Mouse (Mus musculus) forelimb bud, embryonic 11.5 days (tissue): ENCODE data around the gene Alpk3.

ENCODE experiments used
- DNase-seq: peaks from one replicate; pipeline ENCODE4 v3.0.0-alpha.2; 2012; ENCODE audit warnings: low read depth, low spot score

The Alpk3 gene

DNA sequence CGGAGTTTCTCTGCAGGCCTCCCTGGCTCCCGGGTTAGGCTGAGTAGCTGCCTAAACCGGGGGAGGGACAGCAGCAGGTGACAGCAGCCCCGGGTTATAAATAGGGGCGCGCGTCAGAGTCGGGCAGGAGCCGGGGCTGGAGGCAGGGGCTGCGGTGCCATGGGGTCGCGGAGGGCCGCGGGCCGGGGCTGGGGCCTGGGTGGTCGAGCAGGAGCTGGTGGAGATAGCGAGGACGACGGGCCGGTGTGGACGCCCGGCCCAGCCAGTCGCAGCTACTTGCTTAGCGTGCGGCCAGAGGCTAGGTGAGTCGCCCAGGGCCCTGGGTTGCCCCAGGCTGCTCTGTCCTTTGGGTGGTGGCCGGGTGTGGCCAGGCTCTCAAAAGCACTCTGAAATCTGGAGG is at the start of gene Alpk3:
TSS of gene Alpk3 (plus strand) at position 130 of the 400 bp plus-strand sequence.
- DNase-seq: no peak

DNA sequence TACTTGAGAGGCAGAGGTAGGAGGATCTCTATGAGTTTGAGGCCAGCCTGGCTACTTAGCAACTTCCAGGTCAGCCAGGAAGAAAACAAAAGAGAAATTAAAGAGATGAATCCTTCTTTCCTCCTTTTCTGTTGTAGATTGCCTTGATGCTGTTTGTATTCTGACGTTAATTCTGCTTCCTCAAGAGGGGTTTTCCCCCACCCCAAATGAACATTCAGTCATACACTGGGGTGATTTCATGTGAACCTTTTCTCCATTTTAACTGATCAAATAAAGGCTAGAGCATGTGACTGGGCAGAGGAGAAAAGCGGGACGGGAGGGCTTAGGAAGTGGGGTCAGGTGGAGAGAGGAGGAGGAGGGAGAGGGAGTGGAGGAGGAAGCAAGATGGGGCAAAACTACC is 49.1 kb upstream of the Alpk3 start:
- DNase-seq: no peak

DNA sequence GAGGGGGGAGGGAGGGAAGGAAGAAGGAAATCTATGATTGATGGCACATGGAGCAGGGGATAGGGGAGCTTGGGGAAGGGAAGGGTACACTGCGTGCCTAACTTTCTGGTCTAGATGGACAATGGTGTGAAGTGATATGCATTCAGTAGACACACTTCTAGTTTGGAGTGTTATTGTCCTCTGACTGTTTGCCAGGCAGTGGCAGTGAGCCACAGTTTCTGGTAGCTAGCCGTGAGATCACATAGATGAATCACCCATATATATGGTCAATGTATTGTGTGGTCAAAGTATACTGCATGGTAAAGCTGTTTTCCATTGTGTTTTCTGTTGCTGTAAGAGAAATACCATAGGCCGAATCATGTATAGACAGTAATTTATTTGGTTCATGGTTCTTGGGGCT is 45.8 kb upstream of the Alpk3 start:
- no peak for DNase-seq

DNA sequence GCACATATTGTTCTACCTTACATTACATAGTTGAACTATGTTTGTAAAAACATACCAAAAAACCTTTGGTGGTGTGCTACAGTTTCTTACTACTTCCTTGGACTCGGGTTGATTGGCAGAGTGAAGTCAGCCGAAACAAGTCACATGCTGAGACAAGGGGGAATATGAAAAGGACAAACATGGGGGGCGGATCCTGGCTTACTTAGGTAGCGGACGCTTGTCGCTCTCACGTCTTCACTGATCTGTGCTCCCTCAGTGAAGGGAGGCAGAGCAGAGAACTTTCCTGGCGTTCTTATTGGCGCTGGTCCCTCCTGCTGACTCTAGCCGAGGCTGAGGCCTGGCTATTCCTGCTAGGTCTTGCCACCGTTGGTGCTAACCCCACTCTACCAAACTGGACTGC is 37.1 kb upstream of the Alpk3 start:
- DNase-seq: no peak

DNA sequence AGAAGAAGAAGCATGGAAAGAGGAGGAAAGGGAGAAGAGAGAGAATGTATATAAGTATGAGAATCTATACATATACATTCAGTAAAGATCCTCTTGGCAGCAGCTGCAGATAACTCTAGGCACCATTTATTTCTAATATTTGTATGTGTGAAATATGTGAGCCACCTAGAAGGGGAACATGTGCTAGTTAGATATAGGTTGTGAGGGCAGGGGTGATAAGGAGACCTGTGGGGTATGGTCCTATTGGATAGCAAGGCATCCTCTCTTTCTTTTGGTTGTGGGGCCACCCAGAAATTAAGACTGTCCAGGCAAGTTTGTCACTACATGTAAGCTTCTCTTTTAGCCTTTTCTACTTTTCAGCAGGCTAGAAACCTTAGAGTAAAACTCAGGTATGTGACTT is 34.7 kb upstream of the Alpk3 start:
- DNase-seq: no peak

DNA sequence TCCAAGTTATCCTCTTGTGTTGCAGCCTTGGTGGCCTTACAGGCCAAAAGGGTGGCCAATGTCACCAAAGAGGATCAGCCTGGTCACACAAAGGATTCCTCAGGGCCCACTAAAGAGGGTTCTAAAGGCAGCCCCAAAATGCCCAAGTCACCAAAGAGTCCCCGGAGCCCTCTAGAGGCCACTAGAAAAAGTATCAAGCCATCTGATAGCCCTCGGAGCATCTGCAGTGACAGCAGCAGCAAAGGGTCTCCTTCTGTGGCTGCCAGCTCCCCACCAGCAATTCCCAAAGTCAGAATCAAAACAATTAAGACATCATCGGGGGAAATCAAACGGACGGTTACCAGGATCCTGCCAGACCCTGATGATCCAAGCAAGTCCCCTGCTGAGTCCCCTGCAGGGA is 33.3 kb upstream of the Alpk3 start:
- no peak for DNase-seq

DNA sequence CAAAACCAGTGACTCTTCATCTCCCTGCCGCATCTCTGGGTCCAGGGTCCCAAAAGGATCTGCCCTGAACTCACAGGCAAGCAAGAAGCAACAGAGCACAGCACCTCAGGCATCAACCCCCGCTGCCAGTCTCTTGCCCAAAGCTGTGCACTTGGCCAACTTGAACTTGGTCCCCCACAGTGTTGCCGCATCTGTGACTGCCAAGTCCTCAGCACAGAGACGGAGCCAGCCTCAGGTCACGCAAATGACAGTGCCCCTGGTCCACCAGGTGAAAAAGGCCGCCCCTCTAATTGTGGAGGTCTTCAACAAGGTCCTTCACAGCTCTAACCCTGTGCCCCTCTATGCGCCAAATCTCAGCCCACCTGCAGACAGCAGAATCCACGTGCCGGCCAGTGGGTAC is 32.7 kb upstream of the Alpk3 start:
- no peak for DNase-seq

DNA sequence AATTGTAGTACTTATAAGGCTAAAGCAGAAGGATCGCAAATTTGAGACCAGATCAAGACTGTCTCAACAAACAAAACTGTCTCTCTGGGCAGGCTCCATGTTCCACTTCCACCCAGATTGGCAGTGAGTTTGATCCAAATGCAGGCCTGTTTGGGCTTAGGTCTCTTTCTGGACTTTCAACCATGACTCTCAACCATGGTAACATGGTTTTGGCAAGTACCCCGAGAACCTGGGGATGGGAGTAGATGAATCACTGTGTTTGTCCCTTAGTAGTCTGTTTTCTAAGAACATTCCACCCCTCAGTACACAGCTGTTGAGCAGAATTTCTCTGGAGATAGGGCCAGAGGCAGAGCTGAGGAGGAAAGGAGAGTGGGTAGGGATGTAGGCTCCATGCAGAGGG is 31.6 kb upstream of the Alpk3 start:
- DNase-seq: no peak

DNA sequence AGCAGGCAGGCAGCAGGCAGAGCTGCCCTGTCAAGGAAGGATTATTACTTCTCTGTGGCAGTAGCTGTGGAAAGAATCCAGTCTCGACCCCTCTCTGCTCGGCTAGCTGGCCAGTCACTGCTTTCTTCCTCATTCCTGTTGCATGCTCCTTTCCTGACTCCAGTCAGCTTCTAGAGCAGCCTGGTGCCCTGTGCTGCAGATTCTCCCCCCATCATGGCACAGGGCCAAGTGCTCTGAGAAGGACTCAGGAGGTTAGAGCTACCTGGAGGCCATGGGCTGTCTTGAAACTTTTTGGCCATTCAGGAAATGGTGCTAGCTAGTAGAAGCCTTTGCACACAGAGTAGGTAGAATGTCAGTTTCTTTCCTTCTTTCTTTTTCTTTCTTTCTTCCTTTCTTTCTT is 17.7 kb upstream of the Alpk3 start:
- no peak for DNase-seq

DNA sequence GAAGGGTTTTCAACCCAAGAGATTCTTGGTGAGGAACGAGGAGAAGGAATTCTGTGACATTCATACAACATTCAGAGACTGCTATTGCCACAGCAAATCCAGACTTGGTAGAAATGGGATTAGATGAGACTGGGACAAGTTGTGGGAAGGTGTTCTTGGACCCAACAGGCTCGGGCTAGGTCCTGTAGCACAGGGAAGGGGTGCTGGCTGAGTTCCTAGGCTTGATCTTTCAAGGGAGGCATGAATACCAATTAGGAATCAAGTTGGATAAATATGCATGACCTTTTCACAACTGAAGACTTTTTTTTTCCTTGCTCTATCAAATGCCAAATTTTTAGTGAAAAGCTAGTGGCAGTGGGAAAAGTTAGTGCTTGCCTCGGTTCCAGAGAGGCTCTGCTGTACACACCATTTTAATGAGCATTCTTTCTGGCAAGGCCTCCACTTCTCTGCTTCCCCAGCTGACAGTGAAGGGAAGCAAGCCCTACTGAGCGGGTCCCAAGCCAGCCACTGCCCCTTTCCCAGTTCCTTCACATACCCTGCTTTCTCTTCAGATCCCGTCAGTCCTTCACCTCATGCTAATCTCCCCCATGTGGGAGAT is 14.3 kb upstream of the Alpk3 start:
- DNase-seq: no peak

DNA sequence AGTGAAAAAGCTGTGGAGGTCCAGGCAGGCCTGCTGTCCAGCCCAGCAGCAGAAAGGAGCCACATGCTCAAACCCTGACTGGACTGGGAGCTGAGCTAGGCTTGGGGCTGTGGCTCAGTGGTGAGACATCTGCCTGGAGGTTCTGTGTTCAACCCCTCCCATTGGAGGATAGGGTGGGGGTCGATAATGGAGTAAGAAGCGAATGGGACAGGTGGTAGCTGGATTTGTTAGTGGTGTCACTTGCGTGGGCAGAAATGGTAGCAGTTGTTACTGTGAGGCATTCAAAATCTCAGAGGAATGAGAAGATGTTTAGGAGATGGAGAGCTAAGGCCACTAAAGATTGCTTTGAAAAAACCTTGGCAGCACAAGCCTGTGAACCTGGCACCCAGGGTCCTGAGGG is 9.6 kb upstream of the Alpk3 start:
- DNase-seq: no peak

DNA sequence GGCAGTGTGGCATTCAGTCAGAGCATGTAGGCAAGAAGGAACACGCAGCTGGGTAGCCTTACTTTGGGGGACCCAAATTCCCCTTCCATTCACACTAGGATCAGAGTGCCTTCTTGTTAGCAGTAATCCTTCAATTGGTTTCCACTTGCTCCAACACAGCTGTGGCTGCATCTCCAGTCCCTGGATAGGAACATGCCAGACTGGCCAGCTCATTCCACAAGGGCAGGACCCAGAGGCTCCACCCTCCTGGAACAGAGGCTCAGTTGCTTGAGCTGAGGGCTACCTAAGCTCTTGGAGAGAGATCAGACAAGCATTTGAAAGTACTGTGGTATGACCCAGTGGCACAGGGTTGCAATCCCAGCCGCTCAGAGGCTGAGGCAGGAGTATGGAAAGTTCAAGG is 8.9 kb upstream of the Alpk3 start:
- DNase-seq: no peak

DNA sequence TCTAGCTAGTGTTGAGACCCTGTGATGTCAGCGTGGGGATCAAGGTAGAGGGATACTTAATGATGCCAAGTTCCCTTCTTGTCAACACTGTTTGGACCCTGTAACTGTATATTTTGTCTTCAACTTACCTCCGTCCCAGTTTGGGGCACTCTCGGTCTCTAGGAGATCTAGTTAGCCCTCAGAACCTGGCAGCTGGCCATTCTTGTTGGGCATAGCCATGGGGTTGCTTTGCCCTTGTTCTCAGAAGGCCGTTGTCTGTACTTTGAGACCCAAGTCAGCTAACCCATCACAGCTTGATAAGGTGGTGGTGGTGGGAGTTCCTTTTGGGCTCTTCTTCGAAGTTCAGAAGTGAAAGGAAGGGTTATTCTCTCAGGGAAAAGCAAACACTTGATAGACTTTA is 7.4 kb upstream of the Alpk3 start:
- DNase-seq: no peak

DNA sequence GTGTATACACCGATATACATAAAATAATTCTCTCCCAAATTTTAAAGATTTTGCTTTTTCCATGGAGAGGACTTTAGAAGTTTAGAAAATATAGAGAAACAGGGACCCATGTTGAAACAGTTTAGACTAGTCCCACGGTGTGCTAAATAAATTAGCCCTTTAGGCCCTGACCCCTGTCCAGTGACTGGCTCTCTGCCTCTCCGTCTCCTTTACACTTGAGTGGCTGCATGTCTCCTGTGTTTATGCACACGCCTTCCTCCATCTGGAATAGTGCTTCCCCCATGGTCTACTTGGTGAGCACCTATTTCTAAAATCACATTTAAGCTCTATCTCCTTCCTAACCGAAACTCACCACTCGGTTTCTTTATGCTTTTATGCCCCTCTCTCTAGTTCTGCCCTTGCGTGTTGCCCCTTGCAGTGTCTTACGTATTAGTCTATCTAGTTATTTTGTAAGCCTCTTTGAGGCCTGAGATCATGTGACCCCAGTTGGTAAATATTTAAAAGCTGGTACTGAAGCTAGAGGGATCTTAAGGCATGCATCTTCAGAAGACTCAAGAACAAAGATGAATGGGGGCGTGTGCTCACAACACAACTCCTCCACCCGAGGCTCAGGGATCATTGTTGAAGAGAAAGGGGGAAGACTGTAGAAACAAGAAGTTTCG is 1.6 kb upstream of the Alpk3 start:
- no peak for DNase-seq

DNA sequence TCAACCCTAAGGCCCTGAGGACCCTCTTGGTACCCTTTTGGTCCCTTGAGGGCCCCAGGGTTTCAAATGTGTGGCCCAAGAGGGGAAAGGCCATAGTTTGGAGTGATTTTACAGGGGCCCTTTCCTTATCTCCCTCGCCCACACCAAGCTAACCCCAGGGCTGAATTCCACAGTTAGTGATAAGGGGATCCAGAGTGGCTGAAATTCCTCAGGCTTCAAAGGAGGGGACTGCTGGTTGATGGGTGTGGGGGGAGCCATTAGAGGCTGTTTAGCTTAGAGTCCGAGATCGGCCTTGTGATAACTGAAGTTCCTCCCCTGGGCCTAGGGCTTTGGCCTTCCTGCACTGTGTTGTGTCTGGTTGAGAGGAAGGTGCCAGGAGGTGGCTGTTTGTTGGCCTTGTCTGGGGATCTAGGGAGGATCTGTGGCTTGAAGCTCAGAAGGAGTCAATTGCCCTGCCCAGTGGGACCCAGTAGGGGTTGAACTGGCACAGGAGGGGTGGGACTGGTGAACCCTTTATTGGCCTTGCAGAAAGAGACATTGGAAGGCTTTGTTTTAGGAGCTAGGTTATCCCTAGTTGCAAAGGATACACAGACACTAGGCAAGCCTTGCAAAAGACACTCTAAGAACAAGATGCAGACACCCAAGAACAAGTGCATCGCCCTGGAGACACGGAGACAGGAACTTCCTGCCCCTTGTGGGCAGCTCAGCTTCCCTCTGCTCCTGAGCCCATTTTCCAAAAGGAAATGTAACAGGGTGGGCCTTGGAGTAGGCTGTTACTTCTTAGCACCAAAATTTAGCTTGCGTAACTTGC is 706 bp downstream of the Alpk3 start:
- DNase-seq: no peak

DNA sequence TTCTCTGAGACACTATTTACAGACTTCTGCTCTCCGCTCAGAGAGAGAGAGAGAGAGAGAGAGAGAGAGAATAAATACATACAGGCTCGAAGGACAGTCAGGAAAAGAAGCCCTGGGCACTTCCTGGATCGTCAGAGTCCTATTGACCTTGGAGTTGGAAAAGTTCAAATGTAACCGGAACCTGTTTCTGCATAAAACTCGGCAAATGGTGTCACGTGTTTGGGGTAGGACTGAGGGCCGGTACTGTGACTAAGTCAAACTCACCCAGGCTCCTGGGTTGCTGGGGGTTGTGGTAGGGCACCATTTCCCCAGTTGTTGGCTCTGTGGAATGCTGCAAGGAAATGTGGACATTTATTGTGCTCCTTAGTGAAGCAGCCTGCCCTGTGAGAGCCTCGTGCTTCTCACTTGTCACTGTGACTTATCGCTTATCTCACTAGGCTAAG is 1.3 kb downstream of the Alpk3 start:
- no peak for DNase-seq

DNA sequence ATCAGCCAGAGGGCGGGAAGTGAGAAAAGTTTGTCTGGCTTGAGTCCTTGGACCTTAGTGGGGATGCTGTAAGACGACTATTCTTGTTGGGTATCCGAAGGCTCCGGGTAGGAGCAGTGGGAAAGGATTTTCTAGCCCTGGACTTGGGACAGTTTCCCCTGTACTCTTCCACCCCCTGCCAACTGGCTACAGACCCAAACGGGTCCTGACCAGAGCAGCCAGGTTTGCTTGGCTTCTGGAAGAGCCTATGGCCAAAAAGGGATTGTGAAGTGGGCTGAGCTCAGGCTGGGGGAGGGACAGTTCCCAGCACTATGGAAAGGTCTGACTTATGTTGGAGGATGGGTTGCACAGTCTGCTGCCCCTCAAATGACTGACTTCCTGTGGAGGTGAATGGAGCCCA is 2.0 kb downstream of the Alpk3 start:
- DNase-seq: no peak

DNA sequence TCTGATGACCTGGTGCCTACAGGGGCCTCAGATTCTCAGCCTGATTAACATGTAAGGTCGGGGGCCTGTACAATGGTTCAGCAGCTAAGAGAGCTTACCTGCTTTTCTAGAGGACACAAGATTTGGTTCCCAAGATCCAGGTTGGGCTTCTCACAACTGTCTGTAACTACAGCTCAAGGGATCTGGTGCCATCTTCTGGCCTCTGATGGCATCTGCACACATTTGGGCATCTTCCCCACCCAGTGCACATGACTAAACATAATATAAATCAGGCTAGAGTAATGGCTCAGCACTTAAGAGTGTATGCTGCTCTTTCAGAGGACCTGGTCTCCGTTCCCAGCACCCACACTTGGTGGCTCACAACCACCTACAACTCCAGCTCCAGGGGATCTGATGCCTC is 3.5 kb downstream of the Alpk3 start:
- no peak for DNase-seq

DNA sequence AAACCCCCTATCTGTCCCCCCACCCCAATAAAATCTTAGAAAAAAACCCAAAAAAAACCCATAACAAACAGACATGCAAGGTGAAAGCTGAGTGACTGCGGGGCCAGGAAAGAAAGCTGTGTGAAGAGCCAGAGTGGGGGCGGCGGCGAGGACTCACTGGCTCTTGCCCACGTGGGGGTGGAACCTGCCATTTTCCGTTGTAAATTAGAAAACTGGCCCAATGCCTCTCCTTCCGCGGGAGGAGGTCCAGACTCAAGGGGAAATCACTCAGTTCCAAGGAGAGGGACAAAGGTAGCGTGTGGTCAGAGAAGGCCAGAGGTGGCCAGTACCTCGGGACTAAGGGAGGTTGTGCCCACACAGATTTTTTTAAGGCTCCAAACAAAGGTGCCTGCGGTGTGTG is 4.5 kb downstream of the Alpk3 start:
- DNase-seq: no peak

DNA sequence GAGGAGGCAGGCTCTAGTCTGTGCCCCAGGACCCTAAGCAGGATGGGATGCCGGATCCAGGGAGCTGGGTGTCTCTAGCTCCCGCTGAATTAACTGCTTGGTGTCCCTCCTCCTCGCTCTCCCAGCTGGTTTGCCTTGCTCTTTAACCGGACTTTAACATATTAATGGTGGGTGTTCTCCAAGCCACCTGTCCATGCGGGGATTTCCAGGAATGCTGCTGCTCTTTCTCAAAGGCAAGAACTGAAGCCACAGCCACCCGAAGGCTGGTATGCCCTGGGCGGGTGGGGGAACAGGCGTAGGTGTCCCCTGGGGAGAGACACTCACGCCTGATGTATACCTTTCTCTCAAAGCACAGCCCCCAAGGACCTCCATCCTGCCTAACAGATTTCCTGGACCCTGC is 5.9 kb downstream of the Alpk3 start:
- no peak for DNase-seq

DNA sequence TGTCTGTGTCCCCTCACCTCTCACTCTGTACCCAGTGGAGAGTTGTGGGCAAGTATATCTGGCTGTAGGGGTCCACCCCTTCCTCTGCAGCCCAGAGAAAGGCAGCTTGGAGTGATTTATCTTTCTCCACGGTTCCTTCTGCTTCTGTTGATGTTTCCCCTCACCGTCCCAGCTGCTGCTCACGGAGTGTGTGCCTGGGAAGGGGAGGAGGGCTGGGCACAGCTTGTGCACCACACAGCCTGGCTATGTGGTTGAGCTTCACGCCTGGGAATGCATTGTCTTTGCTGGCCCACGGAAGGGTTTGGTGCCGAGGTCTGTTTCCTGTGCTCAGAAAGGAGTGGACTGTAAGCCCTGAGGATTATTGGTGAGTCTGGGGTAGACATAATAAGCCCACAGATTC is 9.3 kb downstream of the Alpk3 start:
- no peak for DNase-seq

DNA sequence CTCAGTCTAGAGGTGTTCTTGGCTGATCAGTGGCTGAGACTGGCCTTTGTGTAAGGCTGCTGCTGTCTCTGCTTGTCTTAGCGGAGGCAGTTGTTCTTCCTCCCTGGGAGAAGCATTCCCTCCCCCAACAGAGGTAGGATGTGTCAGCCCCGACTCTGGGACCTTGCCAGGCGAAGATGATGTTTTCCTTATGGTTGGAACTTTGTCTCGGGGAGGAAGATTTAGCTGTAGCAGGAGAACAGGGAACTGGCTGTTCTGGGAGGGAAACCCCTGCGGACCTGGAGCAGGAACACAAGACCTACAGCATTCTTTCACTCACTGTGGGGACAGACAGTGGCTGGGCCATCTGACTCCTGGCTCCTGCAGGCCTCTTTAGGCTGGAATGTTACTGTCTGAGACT is 15.1 kb downstream of the Alpk3 start:
- no peak for DNase-seq

DNA sequence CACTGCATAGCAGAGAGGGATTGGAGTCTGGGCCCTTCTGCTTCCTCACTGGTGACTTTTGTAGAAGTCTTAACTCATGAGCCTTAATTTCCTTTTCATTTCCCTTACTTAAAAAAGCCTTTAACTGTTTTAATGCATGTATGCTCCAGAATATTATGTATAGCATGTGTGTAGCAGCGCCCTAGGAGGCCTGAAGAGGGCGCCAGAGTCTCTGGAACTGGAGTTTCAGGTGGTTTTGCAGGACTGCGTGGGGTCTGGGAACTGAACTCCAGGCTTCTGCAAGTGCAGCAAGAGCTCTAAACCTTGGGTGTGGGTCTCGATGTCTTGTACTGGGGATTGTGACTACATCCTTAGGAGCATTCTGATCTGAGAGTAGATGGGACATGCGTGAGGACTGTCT is 15.9 kb downstream of the Alpk3 start:
- no peak for DNase-seq
